In the genomic region with DNA sequence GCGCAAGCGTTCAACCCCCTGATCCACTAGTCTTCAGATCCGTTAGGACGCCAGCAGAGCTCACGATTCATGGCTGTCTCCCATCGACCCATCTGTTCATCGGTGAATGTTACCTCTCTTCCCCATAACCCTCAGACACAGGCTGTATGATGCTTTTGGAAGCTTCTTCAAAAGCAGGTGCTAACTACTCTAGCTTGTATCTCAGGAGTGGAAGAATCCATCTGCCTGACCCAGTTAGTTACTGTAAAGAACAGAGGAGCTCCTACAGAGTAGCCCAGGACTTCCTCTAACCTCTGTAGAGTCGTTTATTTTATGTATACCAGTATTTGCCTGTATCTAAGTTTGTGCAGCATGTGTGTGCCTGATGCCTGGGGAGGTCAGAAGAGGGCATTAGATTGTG, we compare ENCODE assay signal across 31 mouse cellular contexts. TPM values are rescaled to one million over a fixed set of nuclear protein-coding genes. Genes with fewer than 3 reads are reported as not detected.
"Had no signal": no experiment of that assay in that cellular context is flagged by ENCODE, and none has a peak within 500 bp of the region (broad histone marks: within the 10 kb centered on the region; RNA-seq: fewer than 3 reads in every experiment).

No protein-coding gene starts in this region.

- H3K4me3 ChIP-seq: heart, adult 2 months; heart, embryonic 13.5 days; heart, embryonic 15.5 days; hindbrain, embryonic 13.5 days; hindbrain, embryonic 15.5 days; intestine, embryonic 15.5 days; layer of hippocampus, adult 2 months; left cerebral cortex, adult 2 months; limb, embryonic 13.5 days; limb, embryonic 15.5 days; liver, embryonic 12.5 days had no signal

- DNase-seq: forebrain, postnatal 0 days; gastrocnemius, postnatal 14 days; gastrocnemius, postnatal 36 days; heart, adult 11 months; heart, adult 2 months; heart, postnatal 36 days; kidney, adult 18-20 months; kidney, adult 8-10 months; kidney, postnatal 10 days; kidney, postnatal 25 days; kidney, postnatal 4 days; left cerebral cortex, postnatal 4 days had no signal

- H3K27me3 ChIP-seq: heart, embryonic 13.5 days; heart, embryonic 15.5 days; hindbrain, embryonic 13.5 days; hindbrain, embryonic 15.5 days; intestine, embryonic 15.5 days; limb, embryonic 13.5 days; limb, embryonic 15.5 days; liver, embryonic 12.5 days had no signal

- ATAC-seq: forebrain, postnatal 0 days; hindbrain, postnatal 0 days; intestine, embryonic 15.5 days; intestine, postnatal 0 days; liver, embryonic 12.5 days had no signal

- H3K27ac ChIP-seq: heart, adult 2 months; heart, embryonic 13.5 days; heart, embryonic 15.5 days; hindbrain, embryonic 13.5 days; hindbrain, embryonic 15.5 days; hindbrain, postnatal 0 days; intestine, embryonic 15.5 days; layer of hippocampus, adult 2 months; left cerebral cortex, adult 2 months; limb, embryonic 13.5 days; limb, embryonic 15.5 days; liver, embryonic 12.5 days; liver, embryonic 14.5 days had no signal

- H3K4me2 ChIP-seq: heart, embryonic 11.5 days; heart, embryonic 13.5 days; heart, embryonic 15.5 days; hindbrain, embryonic 13.5 days; hindbrain, embryonic 15.5 days; intestine, embryonic 15.5 days; limb, embryonic 13.5 days; limb, embryonic 15.5 days; liver, embryonic 12.5 days had no signal

- H3K36me3 ChIP-seq: heart, embryonic 13.5 days; heart, embryonic 15.5 days; hindbrain, embryonic 13.5 days; hindbrain, embryonic 15.5 days; intestine, embryonic 15.5 days; limb, embryonic 13.5 days; limb, embryonic 15.5 days; liver, embryonic 12.5 days had no signal

- H3K9me3 ChIP-seq: heart, embryonic 13.5 days; heart, embryonic 15.5 days; hindbrain, embryonic 13.5 days; hindbrain, embryonic 15.5 days; intestine, embryonic 15.5 days; limb, embryonic 13.5 days; limb, embryonic 15.5 days; liver, embryonic 12.5 days had no signal

- H3K9ac ChIP-seq: forebrain, postnatal 0 days; heart, embryonic 13.5 days; heart, embryonic 15.5 days; hindbrain, embryonic 13.5 days; hindbrain, embryonic 15.5 days; intestine, embryonic 15.5 days; limb, embryonic 13.5 days; limb, embryonic 15.5 days; liver, embryonic 12.5 days; liver, embryonic 14.5 days had no signal

- H3K4me1 ChIP-seq: hindbrain, embryonic 13.5 days; hindbrain, embryonic 15.5 days; intestine, embryonic 15.5 days; limb, embryonic 15.5 days had no signal

RNA-seq across cellular contexts. Expression of gene Ttc39d, which starts 50.4 kb away (rescaled TPM):
- total RNA-seq: gastrocnemius, adult 18-20 months; gastrocnemius, postnatal 36 days; heart, postnatal 36 days; hematopoietic stem cell, adult 5-6 weeks; hindbrain, postnatal 0 days; liver, adult 2 months had no signal
- polyA plus RNA-seq: hindbrain, embryonic 11.5 days; intestine, postnatal 0 days; kidney, embryonic 16.5 days; liver, adult 2 months; liver, embryonic 12.5 days had no signal
